Mouse (Mus musculus) layer of hippocampus, postnatal 14 days (tissue): ENCODE measurements around the gene Mknk1. TPM values are rescaled to one million over a fixed set of nuclear protein-coding genes. Genes with fewer than 3 reads are reported as not detected.
A peak's percentile ranks its signal among the peaks of the same experiment; 100 is the strongest.

Experiments
- DNase-seq, 2 experiments: peaks; one replicate each; pipeline ENCODE4 v3.0.0; 2021 to 2022; ENCODE audit warnings: low spot score in 2 of 2, mixed read lengths in 1 of 2
- total RNA-seq, 2 experiments: library from RNA; stranded (reverse); gene quantifications; 2 replicates each; pipeline ENCODE4 v1.2.3; 2021

Mknk1 gene
- total RNA-seq, 2 experiments from 2014 or later, result 42.8 to 46.9 TPM

DNA sequence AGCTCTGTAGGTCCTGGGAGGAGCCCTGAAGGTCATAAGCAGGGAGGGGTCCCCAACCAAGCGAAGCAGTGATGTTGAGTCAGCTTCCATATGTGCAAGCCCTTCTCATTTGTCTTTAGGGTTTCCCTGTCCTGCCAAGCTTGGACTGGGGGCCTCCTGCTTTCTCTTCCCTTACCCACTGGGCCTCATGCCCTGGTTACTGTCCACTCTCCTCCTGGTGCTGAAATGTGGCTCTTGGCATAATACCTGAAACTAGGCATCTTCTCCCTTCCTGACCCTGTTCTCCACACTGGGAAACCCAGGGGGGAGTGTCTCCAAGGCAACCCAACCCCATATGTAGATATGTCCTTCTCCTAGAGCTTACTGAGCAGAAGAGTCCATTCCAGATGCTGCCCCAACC, 47.9 kb downstream of the Mknk1 start:
- DNase-seq, result no peak

- no peak for DNase-seq
These were observed 51.1 kb downstream of the Mknk1 start for GRCm38 (mm10) chr4:115890066-115890465.

GRCm38 (mm10) chr4:115890553-115890952, 51.6 kb downstream of the Mknk1 start, which contains the start of gene 6430628N08Rik:
Gene 6430628N08Rik, plus strand, starts transcription at chr4:115890665.
- no peak for DNase-seq

DNA sequence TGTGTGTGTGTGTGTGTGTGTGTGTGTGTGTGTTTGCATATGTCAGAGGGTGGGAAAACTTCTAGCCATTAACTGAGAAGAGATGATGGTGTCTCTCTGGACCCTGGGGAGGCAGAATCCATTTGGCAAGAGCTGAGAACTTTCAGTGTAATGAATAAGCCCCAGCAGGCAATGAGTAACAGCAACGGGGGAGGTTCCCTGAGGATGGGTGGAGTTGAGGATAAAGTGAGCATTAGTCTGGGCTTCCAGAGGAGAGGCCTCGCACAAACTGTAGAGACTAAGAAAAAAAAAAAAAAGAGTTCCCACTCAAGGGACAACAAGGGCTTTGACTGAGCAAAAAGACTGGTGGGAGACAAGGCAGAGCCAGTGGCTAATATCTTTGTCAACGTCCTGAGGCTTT, 55.3 kb downstream of the Mknk1 start:
- no peak for DNase-seq

DNA sequence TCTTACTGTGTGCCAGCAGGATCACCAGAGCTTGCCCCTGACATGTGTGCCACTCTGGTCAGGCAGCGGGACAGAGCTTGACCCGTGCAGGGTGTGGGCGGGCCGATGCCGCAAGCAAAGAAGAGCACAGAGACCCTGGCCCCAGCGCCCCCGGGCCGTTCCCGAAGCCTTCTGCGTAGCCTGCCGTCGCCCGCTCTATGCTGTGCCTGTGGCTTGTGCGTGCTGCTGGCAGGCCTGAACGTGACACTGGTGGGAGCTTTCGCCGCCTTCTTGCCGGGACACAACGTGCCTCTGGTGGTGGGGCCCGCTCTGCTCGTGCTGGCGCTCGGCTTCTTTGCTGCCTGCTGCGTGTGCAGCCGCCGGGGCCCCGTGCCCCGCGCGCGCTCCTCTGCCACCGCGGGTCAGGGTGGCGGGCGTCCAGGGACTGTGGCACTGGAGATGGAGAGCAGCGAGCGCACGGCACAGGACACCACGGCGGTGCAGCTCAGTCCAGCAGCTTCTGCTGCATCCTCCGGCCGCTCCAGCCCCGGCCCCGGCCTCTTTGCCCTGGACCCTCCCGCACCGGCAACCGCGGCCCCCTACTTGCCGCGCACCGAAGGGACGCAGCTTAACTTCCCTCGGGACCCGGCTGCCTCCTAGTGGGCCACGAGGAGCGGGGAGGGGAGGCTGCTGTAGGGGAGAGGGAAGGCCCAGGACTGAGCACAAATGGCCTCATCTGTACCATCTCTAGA, 59.1 kb downstream of the Mknk1 start:
- DNase-seq, result no peak

DNA sequence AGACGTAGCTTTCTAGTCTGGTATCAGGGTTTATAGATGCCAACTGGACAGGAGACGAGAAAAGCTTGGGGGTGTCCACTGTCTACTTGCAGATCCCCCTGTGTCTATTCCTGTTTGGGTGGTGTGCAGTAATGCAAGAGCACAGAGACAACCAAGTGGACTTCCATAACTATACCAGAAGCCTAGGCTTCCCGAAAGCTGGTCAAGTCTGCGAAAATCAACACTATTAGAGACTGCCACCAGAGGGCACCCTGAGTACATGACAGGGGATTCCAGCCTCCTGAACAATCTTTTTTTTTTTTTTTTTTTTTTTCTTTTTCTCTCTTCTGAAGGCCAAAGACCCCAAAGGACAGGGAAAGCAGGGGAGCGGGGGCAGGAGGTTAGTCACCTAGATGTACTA, 63.8 kb downstream of the Mknk1 start:
- peak; percentile 77 to 89 for DNase-seq

- no peak for DNase-seq
These were observed 65.4 kb downstream of the Mknk1 start for GRCm38 (mm10) chr4:115904375-115904774.

DNA sequence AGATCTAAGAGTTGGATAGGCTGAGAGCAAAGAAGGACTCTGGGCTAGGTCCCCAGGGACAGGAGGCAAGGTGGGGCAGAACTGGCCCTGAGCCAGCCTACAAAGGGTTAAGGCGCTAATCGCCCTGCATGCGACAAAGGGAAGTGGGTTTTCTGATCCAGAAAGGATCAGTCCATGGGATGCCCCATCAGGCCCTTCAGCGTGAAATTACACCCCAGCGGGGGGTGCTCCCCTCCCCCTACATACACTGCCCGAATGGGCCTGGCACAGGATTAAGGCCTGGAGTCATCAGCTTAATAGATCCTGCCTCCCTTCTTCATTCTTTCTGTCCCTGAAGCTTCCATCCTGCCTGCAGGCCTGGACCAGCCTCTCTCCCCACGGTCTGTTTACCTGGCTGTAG, 66.7 kb downstream of the Mknk1 start:
- no peak for DNase-seq

GRCm38 (mm10) chr4:115906791-115907190, 67.8 kb downstream of the Mknk1 start:
- no peak for DNase-seq

- DNase-seq, result no peak
These were observed 69.0 kb downstream of the Mknk1 start for GRCm38 (mm10) chr4:115907994-115908393.

- DNase-seq, result peak in 1 of 2 experiments; percentile 23
These were observed 69.6 kb downstream of the Mknk1 start for GRCm38 (mm10) chr4:115908641-115909040.

- no peak for DNase-seq
These were observed 72.6 kb downstream of the Mknk1 start for GRCm38 (mm10) chr4:115911586-115911985.

GRCm38 (mm10) chr4:115919911-115920310, 80.9 kb downstream of the Mknk1 start:
- no peak for DNase-seq

- DNase-seq, result no peak
These were observed 83.7 kb downstream of the Mknk1 start for GRCm38 (mm10) chr4:115922688-115923087.

DNA sequence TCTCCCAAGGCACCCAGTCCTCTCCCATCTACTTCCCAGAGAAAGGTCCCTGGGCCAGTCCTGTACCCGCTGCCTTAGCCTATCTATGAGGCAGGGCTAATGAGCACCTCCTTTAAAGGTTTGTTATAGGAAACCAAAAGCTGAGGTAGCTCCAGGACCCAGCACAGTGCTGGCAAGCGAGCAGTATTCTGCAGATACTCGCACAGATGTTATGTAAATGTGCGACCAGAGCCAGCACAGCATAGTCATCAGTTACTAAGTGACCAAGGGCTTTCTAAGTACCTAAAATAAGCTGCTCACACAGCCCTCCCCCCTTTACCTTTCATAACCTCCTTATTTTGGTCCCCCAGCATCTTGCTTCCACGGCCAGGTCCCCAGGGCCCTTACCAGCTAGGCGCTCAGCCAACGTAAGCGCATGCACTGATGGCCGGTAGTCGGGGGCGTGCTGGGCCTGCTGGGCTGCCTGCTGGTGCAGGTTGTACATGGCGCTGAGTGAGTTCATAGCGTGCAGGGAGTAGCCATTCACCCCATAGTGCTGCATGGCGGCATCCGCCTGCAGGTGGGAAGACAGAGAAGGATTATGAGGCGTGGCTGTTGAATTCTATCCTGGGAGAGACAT, 84.4 kb downstream of the Mknk1 start:
- no peak for DNase-seq

GRCm38 (mm10) chr4:115927637-115928036, 88.6 kb downstream of the Mknk1 start:
- DNase-seq, result no peak

Other genes starting within 250 kb of the Mknk1 start
- gene Cyp4a32, start 238.2 kb upstream of the Mknk1 start, total RNA-seq, result not detected
- gene Cyp4b1, start 191.5 kb upstream of the Mknk1 start, total RNA-seq, result 1 to 10 TPM; 1.6 to 2.5 TPM
- 10 to 100 TPM; 44.8 to 46.6 TPM for gene Efcab14, start 101.5 kb upstream of the Mknk1 start, total RNA-seq
- not detected for gene Tex38, start 58.2 kb upstream of the Mknk1 start, total RNA-seq
- gene Atpaf1, start 54.4 kb upstream of the Mknk1 start, total RNA-seq, result 10 to 100 TPM; 35.2 to 37.8 TPM
- 1 to 10 TPM; 3.9 TPM for gene Mob3c, start 11.1 kb upstream of the Mknk1 start, total RNA-seq
- under 1 TPM; 0.26 to 0.55 TPM for gene Kncn, start 45.2 kb downstream of the Mknk1 start, total RNA-seq
- gene 6430628N08Rik, start 51.5 kb downstream of the Mknk1 start, total RNA-seq, result not detected
- gene Dmbx1, start 100.7 kb downstream of the Mknk1 start, total RNA-seq, result under 1 TPM; 0.14 to 0.21 TPM
- 100 to 1,000 TPM; 123 to 126 TPM for gene Faah, start 178.7 kb downstream of the Mknk1 start, total RNA-seq
- 10 to 100 TPM in 1 of 2 experiments, 1 to 10 TPM in 1; 9.0 to 10.8 TPM for gene Nsun4, start 214.7 kb downstream of the Mknk1 start, total RNA-seq
- 100 to 1,000 TPM; 428 to 464 TPM for gene Uqcrh, start 235.9 kb downstream of the Mknk1 start, total RNA-seq
- gene Lrrc41, start 236.1 kb downstream of the Mknk1 start, total RNA-seq, result 10 to 100 TPM; 46.9 to 49.4 TPM